Mouse (Mus musculus): ENCODE results near the gene Rab1b. TPM values are rescaled to one million over a fixed set of nuclear protein-coding genes. Genes with fewer than 3 reads are reported as not detected.
A peak's percentile ranks its signal among the peaks of the same experiment; 100 is the strongest.

Rab1b gene
- total RNA-seq, 2 experiments from 2014 or later: 117 to 118 TPM

DNA sequence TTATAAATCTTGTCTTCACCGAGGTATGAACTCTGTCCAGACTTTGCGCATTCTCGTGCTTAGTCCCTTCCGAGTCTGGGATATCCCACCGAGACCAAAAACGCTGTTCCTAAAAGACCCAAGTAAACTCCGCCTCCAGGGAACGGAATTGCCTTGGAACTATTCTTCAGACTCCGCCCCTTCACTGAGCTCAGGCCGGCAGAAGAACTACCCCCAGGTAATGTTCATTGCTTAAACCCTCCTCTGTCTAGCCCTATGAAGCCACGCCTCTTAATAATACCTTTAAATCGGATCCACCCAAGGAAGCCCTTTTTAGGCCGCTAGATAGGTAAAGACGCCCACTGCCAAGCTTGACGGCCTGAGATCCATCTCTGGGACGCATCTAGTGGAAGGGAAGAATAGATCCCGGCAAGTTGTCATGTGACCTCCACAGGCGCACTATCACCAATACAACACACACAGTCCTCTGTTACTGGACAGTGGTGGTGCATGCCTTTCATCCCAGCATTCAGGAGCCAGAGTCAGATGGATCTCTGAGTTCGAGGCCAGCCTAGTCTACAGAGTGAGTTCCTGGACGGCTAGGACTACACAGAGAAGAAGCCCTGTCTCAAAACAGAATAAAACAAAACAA lies 34.4 kb downstream of the Rab1b start:
- DNase-seq (ENCODE audit: low spot score): no peak

DNA sequence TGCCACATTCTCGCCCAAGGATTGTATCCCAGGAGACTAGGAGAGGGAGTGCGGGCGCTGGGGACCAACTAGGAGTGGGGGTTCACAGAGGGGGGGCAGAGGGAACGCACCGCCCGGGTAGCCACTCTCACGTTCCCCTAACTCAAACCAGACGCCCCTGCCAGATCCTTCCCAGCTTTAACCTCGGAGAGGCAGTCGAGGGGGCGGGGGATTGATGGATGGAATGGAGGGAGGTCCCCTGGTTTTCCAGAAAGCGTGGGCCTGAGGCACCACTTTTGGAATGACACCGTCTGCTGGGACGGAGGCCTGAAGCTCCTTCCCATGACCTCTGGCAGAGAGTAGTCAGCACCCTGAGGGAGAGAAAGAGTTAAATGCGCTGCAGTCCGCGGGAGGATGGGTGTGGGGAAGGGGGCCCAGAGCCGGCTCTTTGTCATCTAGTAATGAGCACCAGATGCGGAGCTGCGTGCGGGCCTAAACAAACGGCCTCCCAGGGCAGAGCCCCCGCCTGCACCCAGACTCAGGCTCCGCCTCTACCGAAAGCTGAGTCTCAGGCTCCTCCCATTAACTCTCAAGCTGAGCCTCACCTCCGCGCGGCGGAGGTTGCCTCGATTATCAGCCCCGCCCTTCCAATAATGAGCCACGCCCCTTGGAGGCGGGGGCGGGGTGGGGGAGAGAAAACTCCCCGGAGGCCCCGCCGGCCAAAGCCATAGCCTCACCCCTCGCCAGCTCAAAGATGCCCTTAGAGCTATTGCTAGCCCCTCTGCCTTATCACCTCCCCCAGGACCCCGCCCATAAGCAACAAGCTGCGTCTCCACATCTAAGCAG lies 35.1 kb downstream of the Rab1b start:
- DNase-seq (ENCODE audit: low spot score): peak; percentile 83

DNA sequence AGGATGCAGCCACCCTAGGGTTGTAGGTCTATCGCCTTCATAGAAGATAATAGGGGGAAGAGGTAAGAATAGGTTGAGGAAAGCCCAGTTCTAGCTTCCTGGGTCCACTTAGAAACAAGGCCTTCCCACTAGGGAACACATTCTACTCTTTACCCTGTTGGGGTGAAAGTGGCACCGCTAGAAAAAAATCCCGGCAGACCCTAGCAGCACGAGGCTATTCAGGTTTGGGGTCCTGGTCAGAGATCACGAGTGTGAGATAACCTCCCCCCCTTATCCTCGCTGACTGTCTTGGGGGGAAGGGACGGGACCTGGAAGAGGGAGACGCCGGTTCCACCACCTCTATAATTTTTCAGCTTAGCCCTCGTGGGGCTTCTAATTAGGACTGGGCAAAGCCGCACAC lies 35.8 kb downstream of the Rab1b start:
- no peak for DNase-seq (ENCODE audit: low spot score)

DNA sequence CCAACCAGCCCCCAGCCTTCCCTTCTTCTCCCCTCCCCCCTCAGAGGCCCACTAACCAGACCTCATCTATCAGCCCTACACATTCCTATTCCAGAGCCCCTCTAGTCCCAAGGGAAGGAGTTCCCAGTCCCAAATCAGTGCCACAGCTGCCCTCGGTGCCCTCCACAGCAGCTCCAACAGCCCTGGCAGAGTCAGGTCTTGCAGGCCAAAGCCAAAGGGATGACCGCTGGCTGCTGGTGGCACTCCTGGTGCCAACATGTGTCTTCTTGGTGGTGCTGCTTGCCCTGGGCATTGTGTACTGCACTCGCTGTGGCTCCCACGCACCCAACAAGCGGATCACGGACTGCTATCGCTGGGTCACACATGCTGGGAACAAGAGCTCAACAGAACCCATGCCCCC lies 36.9 kb downstream of the Rab1b start:
- DNase-seq (ENCODE audit: low spot score): no peak

DNA sequence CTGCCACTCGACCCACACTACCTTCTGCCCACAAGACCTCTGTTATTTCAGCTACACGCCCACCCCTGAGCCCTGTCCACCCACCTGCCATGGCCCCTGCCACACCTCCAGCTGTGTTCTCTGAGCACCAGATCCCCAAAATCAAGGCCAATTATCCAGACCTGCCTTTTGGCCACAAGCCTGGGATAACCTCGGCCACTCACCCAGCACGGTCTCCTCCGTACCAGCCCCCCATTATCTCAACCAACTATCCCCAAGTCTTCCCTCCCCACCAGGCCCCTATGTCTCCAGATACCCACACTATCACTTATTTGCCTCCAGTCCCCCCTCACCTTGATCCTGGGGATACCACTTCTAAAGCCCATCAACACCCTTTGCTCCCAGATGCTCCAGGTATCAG lies 37.4 kb downstream of the Rab1b start:
- DNase-seq (ENCODE audit: low spot score): no peak

DNA sequence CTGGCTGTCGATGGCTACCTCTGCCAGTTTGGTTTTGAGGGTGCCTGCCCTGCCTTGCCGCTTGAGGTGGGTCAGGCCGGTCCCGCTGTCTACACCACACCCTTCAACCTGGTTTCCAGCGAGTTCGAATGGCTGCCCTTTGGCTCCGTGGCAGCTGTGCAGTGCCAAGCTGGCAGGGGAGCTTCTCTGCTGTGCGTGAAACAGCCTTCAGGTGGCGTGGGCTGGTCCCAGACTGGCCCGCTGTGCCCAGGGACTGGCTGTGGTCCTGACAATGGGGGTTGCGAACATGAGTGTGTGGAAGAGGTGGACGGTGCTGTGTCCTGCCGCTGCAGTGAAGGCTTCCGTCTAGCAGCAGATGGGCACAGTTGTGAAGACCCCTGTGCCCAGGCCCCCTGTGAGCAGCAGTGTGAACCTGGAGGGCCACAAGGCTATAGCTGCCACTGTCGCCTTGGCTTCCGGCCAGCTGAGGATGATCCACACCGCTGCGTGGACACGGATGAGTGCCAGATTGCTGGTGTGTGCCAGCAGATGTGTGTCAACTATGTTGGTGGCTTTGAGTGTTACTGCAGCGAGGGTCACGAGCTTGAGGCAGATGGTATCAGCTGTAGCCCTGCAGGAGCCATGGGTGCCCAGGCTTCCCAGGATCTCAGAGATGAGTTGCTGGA lies 38.2 kb downstream of the Rab1b start:
- no peak for DNase-seq (ENCODE audit: low spot score)

DNA sequence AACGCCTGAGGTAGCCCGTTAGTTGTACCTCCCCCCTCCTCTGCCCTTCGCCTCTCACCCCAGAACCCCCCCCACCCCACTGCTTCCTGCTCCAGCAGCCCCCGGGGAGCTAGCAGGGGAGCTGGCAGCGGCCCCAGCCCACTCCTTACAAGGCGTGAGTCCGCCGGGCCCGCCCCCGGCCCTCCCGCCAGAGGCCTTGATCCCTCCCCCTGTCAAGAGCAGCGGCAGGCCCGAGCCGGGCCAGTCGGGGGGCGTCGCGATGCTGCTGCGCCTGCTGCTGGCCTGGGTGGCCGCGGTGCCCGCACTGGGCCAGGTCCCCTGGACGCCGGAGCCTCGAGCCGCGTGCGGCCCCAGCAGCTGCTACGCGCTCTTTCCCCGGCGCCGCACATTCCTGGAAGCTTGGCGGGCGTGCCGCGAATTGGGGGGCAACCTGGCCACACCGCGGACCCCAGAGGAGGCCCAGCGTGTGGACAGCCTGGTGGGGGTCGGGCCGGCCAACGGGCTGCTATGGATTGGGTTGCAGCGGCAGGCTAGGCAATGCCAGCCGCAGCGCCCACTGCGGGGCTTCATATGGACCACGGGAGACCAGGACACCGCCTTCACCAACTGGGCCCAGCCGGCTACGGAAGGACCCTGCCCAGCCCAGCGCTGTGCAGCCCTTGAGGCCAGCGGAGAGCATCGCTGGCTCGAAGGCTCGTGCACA lies 38.9 kb downstream of the Rab1b start, which contains the start of gene Cd248:
TSS of gene Cd248 (plus strand) at position 212 of the 703 bp plus-strand sequence.
- DNase-seq (ENCODE audit: low spot score): peak; percentile 75

DNA sequence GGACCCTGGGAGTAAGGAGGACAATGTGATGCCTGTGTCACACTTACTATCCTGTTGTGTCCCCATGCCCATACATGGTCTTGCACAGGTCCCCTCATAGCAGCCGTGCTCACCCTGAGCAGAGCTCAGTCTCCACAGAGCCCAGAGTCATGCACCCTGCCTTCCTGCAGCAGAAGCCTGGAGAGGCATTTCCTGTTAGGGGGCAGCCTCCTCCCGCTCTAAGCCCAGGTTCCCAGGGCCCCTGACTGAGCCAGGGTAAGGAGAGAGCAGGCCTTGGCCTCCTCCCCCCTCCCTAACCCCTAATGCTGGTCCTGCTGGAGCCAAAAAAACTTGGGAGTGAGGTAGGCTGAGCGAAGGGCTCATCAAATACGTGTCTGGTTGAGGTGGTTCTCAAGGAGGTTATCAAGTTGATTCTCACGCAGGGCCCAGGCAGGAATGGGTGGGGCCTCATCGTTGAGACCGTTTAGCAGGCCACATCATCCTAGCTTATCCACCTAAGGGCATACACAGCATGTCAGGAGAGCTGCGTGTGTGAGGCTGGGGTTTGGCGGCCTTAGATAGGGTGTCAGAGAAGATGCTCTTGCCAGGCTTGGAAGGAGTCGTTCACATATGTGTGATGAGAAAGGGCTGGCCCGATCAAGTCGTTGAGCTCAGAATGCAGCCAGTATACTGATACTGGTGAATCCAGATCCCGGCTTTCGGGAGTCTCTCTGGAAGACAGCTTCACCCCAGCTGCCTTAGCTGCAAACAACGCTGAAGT lies 39.7 kb downstream of the Rab1b start:
- DNase-seq (ENCODE audit: low spot score): no peak

DNA sequence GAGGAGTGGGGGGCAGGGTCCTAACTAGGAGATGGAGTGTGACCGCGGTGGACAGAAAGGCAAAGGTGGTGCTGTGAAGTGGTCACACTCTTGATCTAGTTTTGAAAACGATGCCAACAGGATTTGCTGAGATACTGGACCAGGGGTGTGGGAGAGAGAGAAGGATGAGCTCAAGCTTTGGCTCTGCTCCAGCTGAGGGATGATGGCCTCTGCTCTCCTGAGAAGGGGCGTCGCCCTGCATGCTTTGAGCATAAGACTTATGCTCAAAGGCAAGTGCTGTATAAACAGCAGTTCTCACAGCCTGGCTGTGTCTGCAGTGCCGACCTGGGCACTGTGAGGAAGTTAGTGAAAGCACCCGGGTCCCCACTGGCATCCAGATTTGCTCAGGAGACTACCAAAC lies 41.8 kb downstream of the Rab1b start:
- DNase-seq (ENCODE audit: low spot score): peak; percentile 73

DNA sequence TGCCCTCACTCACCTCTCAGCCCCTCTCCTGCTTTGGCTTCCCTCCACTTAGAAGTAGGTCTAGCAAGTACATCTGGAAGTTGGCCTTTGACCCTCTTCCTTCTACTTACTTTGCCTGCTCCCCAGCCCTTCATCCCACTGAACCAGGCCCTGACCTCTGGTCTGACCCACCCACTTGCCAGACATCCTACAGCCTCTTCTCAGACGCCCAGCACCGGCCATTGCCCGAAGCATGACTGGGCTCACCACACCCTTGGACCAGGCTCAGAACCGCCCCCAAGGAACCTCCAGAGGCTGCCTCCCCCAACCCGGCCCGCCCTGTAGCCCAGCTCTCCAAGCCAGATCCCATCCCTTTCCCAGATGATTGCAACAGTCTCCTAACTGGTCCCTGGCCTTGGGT lies 44.4 kb downstream of the Rab1b start:
- peak; percentile 72 for DNase-seq (ENCODE audit: low spot score)

DNA sequence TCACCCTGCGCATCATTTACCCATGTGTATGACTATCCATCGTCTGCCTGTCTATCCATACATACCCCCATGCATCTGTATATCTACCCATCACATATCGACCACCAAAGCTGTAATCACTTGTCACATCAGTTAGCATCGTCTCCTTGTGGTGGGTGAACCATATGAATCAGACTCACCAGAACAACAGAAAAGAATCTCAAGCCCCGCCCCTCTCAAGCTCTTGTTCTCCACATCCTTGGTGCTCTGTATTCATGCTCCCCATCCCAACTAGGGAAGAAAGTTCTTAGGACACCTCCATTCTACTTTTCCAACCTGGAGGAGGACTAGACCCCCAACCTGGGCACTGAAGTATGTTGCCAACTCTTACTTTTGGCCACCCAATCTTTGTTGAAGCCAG lies 44.8 kb downstream of the Rab1b start:
- no peak for DNase-seq (ENCODE audit: low spot score)

DNA sequence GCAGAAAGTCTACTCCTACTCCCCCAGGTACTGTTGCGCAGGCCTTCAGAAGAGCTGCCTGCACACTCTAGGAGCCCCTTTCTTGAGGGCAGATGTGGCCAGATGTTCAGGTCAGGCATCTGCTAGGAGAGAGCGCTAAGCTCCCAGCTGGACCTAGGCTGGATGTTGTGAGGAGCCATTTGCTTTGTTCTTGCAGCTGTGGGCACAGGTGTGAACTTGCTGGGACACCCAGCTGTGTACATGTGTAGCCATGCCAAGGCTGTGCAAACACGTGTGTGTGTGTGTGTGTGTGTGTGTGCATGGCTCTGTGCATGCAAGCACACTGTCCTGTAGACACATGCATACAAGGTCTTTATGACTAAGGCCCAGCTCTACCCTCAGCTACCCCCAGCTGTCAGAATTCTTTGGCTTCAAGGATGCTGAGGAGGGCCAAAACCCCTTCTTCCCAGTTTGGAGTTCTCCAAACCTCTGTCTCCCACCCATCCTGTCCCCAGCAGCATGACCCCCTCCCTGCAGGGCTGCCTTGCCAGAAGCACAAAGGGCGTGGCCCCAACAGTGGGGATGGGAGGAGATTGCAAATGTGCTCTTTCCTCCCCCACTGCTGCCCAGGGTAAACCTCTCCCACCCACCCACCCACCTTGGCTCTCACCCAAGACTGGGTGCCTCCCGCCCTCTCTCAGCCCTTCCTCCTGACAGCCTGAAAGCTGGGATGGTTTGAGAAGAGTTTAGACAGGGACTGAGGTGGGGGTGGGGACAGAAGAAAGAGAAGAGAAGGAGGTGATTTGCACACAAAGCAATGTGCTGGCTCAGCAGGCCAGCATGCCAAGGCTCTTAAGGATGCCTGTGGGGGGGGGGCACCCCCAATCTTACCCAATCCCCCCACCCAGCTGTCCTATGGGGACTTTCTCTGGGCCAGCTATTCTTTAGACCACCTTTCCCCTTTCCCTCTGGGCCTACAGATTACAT lies 46.2 kb downstream of the Rab1b start:
- DNase-seq (ENCODE audit: low spot score): peak; percentile 67

DNA sequence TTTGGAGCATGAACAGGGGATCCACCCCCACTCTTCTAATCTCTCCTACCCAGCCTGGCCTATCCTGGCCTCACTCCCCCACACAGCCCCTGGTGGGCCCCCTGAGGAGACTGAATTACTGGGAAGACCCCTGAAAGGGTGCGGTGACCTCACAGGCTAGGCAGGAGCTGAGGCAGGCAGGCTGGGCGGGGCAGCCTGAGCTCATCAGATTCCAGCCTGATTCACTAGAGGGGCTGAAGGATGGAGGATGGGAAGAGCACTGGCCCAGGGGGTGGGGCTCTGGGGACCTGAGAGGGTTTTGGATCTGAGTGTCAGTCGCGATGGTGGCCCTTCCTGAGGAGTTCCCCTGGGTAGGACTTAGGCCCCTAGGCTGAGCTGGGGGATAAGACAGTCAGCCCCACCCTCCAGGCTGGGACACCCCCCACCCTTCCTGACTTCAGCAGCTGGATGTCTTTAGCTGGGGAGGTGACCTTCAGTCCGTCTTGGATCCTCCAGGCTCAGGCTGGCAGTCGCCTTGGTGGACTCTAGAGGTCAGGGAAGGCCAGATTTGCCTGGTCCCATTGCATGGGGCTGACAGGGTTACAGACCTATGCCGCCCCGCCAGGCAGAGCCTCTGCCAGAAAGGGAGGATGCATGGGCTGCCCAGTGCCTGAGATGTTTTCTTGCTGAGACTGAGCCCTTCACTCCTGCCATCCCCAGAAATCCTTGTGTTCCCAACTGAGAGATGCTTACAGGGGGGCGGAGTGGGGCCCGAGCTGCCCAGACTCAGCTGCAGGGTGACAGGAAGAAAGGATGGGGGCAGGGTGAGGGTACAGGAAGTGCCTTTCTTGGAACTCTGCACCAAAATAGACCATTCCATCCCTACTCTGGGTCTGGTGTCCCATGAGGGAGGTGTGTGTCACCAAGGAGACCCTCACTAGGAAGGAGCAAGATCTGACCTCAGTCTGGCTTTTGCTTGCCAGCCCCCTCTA lies 47.8 kb downstream of the Rab1b start:
- DNase-seq (ENCODE audit: low spot score): no peak

DNA sequence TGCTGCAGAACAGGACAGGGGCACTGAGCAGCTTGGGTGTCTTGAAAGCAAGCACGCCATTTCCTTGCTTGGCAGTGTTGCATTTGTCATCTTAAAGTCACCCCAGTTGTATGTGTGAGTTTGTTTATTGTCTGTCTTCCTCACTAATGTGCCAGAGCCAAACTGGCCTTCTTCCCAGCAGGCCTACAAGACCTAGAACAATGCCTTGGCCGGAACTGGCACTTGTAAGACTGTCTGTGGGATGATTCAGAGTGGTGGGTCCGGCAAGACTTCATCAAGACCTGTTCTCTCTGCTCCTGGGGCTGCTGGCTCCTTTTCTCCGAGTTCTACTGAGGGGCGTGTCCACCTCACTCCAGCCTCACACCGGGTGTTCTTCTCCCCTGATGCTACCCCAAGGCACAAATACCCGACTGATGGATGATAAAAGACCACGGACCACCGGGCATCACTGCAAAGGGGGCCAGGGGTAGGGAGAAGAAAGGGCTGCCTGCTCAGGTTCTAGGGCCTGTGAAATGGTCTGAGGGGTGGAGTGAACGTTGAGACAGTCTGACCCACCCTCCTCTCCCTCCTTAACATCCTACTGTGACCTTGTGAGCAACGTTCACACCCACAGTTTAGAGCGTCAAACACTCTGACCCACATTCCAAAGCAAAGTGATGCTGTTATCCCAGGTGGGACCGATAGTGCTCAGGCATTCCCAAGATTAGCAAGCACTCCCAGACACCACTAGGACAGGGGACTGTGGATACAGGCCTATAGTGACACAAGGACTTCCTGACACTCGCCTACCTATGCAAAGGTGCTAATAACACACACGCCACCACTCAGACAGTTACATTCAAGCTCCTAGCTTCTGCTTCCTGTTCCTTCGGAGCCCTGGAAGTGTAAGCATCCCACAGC lies 48.7 kb downstream of the Rab1b start:
- DNase-seq (ENCODE audit: low spot score): no peak

DNA sequence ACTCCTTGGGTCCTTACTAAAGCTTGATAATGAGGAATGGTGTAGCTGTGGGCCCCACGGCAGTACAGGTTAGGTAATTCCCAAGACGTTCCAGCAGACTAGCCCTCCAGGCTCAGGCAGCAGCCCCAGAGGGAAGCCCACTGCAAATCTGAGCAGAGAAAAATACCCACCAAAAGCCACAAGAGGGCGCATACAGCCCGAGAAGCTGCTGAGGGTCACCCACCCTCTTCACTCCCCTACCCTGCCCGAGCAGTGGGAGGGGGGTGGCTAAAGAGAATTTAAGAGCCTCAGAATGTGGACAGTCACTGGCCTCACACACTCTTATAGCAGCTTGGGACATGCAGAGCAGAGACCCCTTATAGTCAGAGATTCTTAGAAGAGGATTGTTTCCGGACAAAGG lies 50.6 kb downstream of the Rab1b start:
- no peak for DNase-seq (ENCODE audit: low spot score)

DNA sequence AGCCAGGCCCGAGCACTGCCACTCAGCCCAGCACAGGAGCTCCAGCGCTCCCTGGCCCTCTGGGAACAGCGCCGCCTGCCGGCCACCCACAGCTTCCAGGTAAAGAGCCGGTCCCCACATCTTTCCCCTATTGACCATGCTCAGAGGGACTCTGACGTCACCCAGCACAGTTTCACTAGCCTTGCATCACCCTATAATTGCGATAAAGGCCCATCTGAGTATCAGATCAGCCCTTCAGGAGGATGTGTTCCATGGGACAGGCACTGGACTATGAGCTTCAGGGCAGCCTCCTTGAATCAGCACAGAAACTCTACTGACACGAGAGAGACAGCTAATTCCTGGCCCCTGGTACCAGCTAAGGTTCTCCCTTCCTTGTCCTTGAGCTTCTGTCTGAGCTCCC lies 53.0 kb downstream of the Rab1b start:
- DNase-seq (ENCODE audit: low spot score): no peak

DNA sequence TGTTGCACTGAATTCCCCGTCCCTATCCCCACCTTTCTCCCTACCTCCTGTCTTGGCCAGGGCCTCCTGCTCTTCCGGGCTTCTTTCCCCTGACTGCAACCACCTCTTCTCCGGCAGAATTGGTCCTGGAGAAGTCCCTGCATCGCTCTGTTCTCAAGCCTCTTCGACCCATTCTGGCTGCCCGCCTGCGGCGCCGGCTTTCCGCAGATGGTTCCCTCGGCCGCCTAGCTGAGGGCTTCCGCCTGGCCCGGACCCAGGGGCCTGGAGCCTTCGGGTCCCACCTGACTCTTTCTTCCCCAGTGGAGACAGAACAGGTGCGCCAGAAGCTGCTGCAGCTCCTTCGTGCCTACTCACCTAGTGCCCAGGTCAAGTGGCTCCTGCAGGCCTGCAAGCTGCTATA lies 54.0 kb downstream of the Rab1b start:
- no peak for DNase-seq (ENCODE audit: low spot score)
